Mouse (Mus musculus): Measurements from ENCODE around the gene Fam19a4. TPM values are rescaled to one million over a fixed set of nuclear protein-coding genes. Genes with fewer than 3 reads are reported as not detected.
"Not testable (repeated sequence)": the region's sequence is repeated elsewhere in the genome, so short reads cannot be mapped to it uniquely, and the experiment has no call there.

Fam19a4 gene
- polyA plus RNA-seq, 1 experiment from 2014 or later = 0.40 TPM

DNA sequence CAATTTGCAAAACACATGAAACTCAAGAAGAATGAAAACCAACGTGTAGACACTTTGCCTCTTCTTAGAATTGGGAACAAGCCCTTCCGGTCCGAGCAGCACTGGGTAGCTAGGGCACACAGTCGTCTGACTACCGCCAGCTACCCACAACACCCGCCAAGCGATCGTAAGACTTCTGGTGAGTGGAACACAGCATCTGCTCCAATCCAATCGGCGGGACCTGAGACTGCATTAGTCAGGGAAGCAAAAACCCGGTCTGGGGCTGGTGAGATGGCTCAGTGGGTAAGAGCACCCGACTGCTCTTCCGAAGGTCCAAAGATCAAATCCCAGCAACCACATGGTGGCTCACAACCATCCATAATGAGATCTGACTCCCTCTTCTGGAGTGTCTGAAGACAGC, 183.6 kb downstream of the Fam19a4 start:
- 94% methylated on average over 13 of the region's 13 CpGs for WGBS
- not testable (repeated sequence) for H3K4me3 ChIP-seq; H3K9me3 ChIP-seq; H3K27me3 ChIP-seq (ENCODE audit: poor library complexity, severe bottlenecking); DNase-seq (ENCODE audit: extremely low spot score, low spot score); H3K27ac ChIP-seq; H3K4me1 ChIP-seq; H3K36me3 ChIP-seq (replicated peaks)

DNA sequence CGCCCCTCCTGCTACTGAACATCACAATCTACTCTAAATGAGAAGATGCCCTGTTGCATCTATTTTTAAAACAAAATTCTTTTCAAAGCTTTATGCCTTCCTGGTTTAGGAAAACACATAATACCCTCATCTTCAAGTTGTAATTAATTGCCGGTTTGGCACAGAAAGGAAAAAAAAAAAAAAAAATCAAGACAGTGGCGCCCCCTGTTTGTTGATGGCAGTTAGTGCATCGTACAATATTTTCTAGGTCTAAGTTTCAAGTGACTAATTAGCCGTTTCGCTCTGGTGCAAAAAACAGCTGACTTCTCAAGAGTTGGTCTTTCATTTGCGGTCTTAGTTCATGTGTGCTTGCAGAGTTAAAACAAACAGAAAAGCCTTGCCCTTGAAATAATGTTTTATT, 207.1 kb downstream of the Fam19a4 start:
- Histone ChIP-seq H3K9me3 (no peaks in the 10 kb centered on the region), H3K27ac (no peak overlapping the region), H3K27me3 (ENCODE audit: poor library complexity, severe bottlenecking) (no peaks in the 10 kb centered on the region), H3K4me1 (no peaks in the 10 kb centered on the region), H3K36me3 (replicated peaks) (no peaks in the 10 kb centered on the region), H3K4me3 (no peak overlapping the region)
- 72% methylated on average over 7 of the region's 7 CpGs for WGBS
- DNase-seq (ENCODE audit: extremely low spot score, low spot score) = no peak

GRCm38 (mm10) chr6:96843944-96844343, 216.3 kb downstream of the Fam19a4 start:
- Histone ChIP-seq H3K4me1 (no peaks in the 10 kb centered on the region), H3K36me3 (replicated peaks) (no peaks in the 10 kb centered on the region), H3K27ac (no peak overlapping the region), H3K4me3 (no peak overlapping the region), H3K27me3 (ENCODE audit: poor library complexity, severe bottlenecking) (no peaks in the 10 kb centered on the region), H3K9me3 (no peaks in the 10 kb centered on the region)
- no peak for DNase-seq (ENCODE audit: extremely low spot score, low spot score)
- 63% methylated on average over 1 of the region's 1 CpGs for WGBS

GRCm38 (mm10) chr6:96840634-96841033, 219.6 kb downstream of the Fam19a4 start:
- DNase-seq (ENCODE audit: extremely low spot score, low spot score) = no peak
- 89% methylated on average over 3 of the region's 3 CpGs for WGBS
- Histone ChIP-seq H3K27ac (no peak overlapping the region), H3K27me3 (ENCODE audit: poor library complexity, severe bottlenecking) (no peaks in the 10 kb centered on the region), H3K4me3 (no peak overlapping the region), H3K9me3 (no peaks in the 10 kb centered on the region), H3K36me3 (replicated peaks) (no peaks in the 10 kb centered on the region), H3K4me1 (no peaks in the 10 kb centered on the region)

GRCm38 (mm10) chr6:96826626-96827025, 233.6 kb downstream of the Fam19a4 start:
- no peaks in the 10 kb centered on the region for H3K27me3 ChIP-seq (ENCODE audit: poor library complexity, severe bottlenecking)
- no peaks in the 10 kb centered on the region for H3K4me1 ChIP-seq
- no peaks in the 10 kb centered on the region for H3K9me3 ChIP-seq
- H3K4me3 ChIP-seq = no peak overlapping the region
- DNase-seq (ENCODE audit: extremely low spot score, low spot score) = no peak
- 64% methylated on average over 3 of the region's 3 CpGs for WGBS
- no peak overlapping the region for H3K27ac ChIP-seq
- no peaks in the 10 kb centered on the region for H3K36me3 ChIP-seq (replicated peaks)

DNA sequence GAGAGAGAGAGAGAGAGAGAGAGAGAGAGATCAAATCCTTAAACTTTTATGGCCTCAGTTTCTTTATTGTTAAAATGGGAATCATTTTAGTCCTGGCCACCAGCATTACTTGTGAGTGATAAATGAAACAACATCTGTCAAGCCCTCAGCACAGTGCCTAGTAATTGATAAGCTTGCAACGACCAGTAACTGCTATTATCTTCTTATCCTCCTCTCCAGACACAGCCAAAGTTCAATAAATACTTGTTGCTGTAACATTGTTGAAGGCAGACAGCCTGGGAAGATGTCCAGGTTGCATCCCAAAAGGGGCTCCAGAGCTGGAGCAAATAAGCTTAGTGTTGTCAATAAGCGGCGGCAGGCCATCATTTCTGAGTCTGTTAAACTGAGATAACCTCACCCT, 257.2 kb downstream of the Fam19a4 start:
- WGBS = 85% methylated on average over 3 of the region's 3 CpGs
- no peak for DNase-seq (ENCODE audit: extremely low spot score, low spot score)
- Histone ChIP-seq H3K27me3 (ENCODE audit: poor library complexity, severe bottlenecking) (no peaks in the 10 kb centered on the region), H3K4me1 (no peaks in the 10 kb centered on the region), H3K4me3 (no peak overlapping the region), H3K9me3 (no peaks in the 10 kb centered on the region), H3K36me3 (replicated peaks) (no peaks in the 10 kb centered on the region), H3K27ac (no peak overlapping the region)

DNA sequence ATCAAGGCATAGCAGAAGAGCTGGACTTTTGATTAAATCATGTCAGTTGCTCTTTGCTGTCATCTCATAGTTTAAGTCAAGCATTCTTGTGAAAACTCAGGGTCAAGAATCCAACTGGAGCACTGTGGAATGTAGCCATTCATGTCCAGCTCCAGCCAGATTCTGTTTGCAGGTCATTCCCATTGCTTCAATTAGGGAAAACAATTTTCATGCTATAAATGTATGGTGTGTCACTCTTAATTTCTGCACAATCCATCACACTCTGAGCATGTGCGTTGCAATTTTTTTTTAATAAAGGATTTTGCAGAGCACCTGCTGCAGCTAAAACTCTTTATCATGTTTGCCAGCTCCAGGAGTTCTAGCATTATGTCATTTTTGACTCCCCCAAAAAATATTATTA, 261.5 kb downstream of the Fam19a4 start:
- no peaks in the 10 kb centered on the region for H3K36me3 ChIP-seq (replicated peaks)
- H3K4me1 ChIP-seq = no peaks in the 10 kb centered on the region
- 92% methylated on average over 1 of the region's 1 CpGs for WGBS
- no peaks in the 10 kb centered on the region for H3K9me3 ChIP-seq
- H3K4me3 ChIP-seq = no peak overlapping the region
- no peak for DNase-seq (ENCODE audit: extremely low spot score, low spot score)
- no peak overlapping the region for H3K27ac ChIP-seq
- no peaks in the 10 kb centered on the region for H3K27me3 ChIP-seq (ENCODE audit: poor library complexity, severe bottlenecking)

DNA sequence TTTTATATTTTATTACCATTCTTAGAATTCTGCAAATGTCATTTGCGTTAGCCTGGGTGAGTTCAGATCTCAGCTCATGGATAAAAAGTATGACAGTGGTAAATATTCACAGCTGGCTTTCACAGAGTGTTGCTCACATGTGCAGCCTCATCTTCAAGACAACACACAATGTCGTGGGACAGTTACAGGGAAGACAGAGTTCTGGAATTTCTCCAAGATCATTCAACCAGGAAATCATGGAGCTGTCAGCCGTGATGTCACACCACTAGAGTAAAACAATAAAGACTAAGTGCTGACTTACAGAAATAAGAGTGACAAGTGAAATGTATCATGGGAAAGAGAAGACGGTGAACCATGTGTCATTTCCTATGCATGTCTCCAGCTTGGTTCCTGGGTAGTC, 262.8 kb downstream of the Fam19a4 start:
- no peak for DNase-seq (ENCODE audit: extremely low spot score, low spot score)
- no peaks in the 10 kb centered on the region for H3K4me1 ChIP-seq

More for the DNA sequence above, 262.8 kb downstream of the Fam19a4 start:
- no peak overlapping the region for H3K4me3 ChIP-seq
- no peaks in the 10 kb centered on the region for H3K9me3 ChIP-seq
- H3K27ac ChIP-seq = no peak overlapping the region
- no peaks in the 10 kb centered on the region for H3K27me3 ChIP-seq (ENCODE audit: poor library complexity, severe bottlenecking)
- WGBS = 88% methylated on average over 4 of the region's 4 CpGs
- H3K36me3 ChIP-seq (replicated peaks) = no peaks in the 10 kb centered on the region

Other genes with a start within 250 kb of the Fam19a4 start
- 9.7 and 9.9 TPM in 2 replicates for gene Eogt, start 88.8 kb upstream of the Fam19a4 start, polyA plus RNA-seq (2016; fragmentation: Nextera tagmentation; extraction: Ambion mirVana)
- 24.2 and 26.3 TPM in 2 replicates for gene Tmf1, start 118.7 kb upstream of the Fam19a4 start, polyA plus RNA-seq (2016; fragmentation: Nextera tagmentation; extraction: Ambion mirVana)
- 84.3 and 87.1 TPM in 2 replicates for gene Uba3, start 145.2 kb upstream of the Fam19a4 start, polyA plus RNA-seq (2016; fragmentation: Nextera tagmentation; extraction: Ambion mirVana)
- gene Arl6ip5, start 150.3 kb upstream of the Fam19a4 start, polyA plus RNA-seq (2016; fragmentation: Nextera tagmentation; extraction: Ambion mirVana) = 39.7 and 40.0 TPM in 2 replicates
- not detected in 2 replicates for gene Lmod3, start 192.3 kb upstream of the Fam19a4 start, polyA plus RNA-seq (2016; fragmentation: Nextera tagmentation; extraction: Ambion mirVana)